Mouse (Mus musculus): Measurements from ENCODE around the gene Lrrc9. TPM values are rescaled to one million over a fixed set of nuclear protein-coding genes. Genes with fewer than 3 reads are reported as not detected.
A peak's percentile ranks its signal among the peaks of the same experiment; 100 is the strongest.

The Lrrc9 gene
- polyA plus RNA-seq, 2 experiments from 2014 or later: not detected

- ATAC-seq: no peak
Measured at GRCm38 (mm10) chr12:72476773-72477450, 35.2 kb downstream of the Lrrc9 start.

DNA sequence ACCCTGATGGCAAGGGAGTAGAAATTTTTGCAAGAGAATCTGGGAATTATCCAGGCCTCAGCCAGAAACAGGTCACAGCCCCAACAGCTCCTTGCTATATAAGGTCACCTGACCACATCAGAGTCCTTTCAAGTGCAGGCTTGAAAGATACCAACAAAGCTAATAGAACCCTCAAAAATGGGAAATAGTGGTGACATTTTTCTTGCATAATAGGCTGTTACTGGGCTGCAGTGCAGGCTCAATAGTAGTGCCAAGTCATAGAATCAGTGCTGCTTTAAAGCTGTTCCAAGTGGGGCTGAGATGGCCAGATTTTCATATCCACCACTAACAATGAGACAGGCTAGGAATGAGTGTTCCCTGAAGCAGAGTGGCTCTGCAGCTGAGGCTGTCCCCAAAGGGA, 40.6 kb downstream of the Lrrc9 start:
- ATAC-seq: no peak

DNA sequence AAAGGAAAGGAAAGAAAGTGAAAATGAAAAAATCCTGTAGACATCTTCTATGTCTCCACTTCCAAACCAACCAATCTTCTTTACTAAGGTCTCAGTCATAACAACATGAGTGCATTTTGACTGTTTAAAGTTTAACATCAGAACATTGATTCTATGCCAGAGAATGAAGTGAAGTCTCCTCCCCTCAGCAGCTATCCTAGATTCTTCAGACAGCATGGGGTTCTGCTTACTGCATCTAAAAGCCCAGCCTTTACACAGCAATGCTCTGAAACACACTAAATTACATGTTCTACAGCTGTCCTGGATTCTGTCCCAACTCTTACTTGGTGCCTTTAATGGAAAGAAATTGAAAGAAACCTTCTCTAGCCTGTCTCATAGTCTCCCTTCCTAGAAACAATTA, 43.2 kb downstream of the Lrrc9 start:
- no peak for ATAC-seq

GRCm38 (mm10) chr12:72487498-72487897, 45.8 kb downstream of the Lrrc9 start:
- no peak for ATAC-seq

DNA sequence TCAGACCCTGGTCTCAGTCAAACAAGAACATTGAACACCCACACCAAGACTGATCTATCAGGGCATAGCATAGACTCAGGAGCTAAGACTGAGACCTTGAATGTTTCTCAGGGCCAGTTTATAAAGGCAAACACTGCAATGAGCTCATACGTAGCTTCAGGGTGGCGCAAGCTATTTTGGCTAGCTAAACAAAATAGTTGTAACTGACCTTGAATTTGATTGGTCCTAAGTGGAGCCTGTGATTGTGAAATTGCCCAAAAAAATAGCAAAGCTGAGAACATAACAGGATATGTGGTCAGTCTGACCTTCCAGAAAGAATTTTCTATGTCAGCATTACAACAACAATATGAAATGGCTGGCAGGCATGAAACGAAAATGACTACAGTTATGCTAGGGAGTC, 48.3 kb downstream of the Lrrc9 start:
- ATAC-seq: no peak

DNA sequence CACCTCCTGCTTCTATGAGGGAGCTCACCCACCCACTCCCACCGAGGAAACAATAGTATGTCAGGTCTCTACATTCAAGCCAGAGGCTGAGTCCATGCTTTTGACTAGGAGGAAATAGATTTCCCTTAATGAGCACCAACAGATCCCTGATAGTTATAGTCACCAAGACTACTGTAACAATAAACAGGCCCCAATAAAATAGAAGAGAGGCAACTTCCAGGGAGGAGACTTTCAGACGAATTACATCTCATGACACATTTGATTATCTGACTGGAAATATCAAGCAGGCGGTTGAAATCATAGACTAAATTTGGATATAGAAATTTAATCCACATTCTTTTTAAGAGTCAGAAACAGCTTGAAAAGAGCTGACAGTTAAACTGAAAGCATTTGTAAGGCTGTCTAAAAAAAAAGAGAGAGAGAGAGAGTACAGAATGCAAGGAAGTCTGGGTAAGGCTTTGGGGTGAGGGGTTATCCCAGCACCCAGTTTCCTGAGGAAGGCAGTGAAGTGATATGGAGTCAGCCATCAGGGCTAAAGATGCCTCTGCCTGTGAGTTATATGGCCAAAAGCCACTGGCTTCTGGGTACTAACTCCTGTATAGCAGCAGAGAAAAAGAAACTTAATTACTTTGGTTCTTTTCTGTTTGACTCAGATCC, 49.5 kb downstream of the Lrrc9 start:
- ATAC-seq: no peak

- ATAC-seq: no peak
Measured at GRCm38 (mm10) chr12:72496866-72497600, 55.4 kb downstream of the Lrrc9 start.

GRCm38 (mm10) chr12:72509606-72510005, 67.9 kb downstream of the Lrrc9 start:
- no peak for ATAC-seq

DNA sequence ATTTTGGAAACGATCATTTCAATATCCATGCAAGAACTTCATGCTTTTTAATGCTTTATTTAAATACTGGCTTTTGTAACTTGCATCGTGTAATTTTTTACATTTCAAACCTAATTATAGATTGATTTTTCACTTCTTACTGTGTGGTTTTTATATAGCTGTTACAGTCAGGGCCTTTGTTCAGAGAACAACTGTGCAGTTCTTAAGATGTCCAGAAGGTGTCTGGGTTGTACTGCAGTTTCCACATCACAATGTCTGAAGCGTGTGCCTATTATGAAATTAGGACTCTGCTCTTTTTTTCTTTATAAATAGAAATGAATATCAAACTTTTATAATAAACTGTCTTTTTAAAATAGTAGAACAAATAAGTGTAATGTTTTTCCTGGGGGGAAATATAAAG, 73.8 kb downstream of the Lrrc9 start:
- no peak for ATAC-seq

DNA sequence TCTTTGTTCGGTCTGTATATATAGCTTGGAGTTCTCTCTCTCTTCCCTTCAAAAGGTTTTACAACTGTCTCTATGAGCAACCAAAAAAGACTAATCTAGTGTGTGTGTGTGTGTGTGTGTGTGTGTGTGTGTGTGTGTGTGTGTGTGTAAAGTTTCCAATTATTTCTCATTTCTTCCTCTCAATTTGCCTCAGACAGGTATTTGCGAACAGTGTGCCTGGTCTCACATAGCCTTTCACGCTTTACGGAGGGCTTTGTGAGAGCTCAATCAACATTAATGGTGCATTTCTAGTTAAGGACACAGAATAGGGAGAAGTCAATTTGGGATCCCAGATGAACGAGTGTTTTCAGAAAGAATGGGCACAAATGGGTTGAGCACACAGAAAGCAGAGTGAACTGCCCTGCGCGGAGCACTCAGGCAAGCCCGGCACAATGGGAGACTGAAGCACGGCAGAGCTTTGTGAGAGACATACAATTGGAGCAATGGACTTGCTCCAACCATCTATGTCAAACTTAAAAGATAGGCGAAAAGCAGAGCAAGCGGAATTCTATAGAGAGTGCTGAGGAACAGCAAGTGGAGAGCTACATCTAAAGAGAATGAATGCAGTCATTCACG, 76.6 kb downstream of the Lrrc9 start:
- ATAC-seq: no peak

GRCm38 (mm10) chr12:72519352-72519751, 77.7 kb downstream of the Lrrc9 start:
- no peak for ATAC-seq

GRCm38 (mm10) chr12:72519855-72520254, 78.2 kb downstream of the Lrrc9 start:
- ATAC-seq: no peak

DNA sequence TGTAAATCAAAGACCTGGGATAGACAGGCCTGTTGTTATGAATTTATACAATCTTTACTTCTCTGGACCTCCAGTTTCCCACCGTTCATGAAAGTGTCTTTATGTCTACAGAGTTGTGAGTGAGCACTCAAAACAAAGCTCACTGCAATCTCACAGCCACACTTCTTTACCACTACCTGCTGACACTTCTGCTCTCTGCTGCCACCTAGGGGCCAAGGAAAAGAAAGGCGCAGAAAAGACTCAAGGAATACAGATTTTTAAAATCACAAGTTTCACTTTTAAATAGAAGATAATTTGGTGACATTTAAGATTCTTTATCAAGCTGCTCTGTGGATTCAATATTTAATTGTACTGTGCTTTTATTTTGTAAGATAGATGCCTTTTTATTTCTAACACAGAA, 79.0 kb downstream of the Lrrc9 start:
- ATAC-seq: peak; percentile 52

- ATAC-seq: no peak
Measured at GRCm38 (mm10) chr12:72525588-72525987, 83.9 kb downstream of the Lrrc9 start.

- no peak for ATAC-seq
Measured at GRCm38 (mm10) chr12:72532303-72532702, 90.6 kb downstream of the Lrrc9 start.

DNA sequence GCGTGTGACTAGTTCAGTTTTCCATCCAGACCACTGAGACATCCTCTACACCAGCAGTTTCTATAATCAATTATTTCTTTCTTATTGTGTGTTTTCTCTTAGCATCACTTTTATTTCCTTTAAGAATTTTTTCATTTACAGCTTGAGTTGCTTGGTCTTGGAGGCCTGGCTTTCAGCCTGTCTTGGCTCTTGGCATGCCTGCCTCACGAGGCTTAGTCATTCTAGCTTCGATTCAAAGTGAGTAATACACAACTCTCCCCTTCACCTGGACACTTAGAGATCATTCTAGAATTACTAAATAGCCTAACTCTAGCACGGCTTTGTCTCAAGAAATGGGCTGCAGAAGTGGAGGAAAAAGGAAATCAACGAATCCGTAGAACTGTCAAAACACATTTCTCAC, 92.3 kb downstream of the Lrrc9 start:
- no peak for ATAC-seq

DNA sequence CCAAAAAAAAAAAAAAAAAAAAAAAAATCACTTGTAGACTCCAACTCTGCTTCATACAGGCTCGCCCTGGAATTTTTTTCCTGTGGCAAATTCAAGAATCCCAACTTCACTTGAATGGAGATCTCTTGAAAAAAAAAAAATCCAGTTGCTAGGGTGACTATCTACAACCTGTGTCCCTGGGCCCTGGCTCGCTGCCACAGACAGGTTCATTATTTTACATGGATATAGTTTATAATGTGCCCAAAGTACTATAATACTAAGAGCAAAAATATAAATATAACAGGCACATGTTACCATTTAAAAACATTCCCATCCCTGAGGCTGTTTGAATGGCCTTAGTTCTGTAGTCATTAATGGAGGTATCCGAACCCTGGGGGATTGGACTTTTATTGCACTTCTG, 93.9 kb downstream of the Lrrc9 start:
- ATAC-seq: no peak

DNA sequence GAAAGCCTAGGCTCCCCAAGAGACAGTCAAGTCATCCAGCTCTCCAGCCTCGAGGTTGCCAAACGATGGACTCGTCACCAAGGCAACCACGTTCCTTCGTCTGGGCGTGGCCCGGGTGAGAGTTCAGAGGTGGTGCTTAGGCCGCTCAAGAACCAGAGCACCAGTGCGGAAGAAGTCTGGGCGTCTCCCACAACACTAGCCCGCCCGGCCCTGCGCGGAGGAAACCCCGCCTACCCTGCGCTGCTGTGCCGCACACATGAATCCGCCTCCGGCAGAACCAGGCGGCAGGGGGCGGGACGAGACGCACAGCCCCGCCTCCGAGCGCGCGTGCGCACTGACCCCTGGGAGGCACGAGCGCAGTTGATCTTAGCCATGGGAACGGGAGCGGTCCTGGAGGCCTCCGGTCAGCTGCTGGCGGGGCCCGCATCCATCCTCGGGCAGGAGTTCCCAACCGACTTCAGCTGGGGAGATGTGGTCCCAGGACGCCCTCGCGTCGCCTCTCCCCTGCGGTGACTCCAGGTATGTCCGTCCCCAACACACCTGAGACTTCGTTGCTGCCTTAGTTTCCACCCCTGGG, 94.4 kb downstream of the Lrrc9 start, which contains the start of gene Pcnx4:
TSS of gene Pcnx4 (plus strand) at position 363 of the 577 bp plus-strand sequence.
- ATAC-seq: peak; percentile 100

GRCm38 (mm10) chr12:72538571-72538970, 96.9 kb downstream of the Lrrc9 start:
- ATAC-seq: no peak

DNA sequence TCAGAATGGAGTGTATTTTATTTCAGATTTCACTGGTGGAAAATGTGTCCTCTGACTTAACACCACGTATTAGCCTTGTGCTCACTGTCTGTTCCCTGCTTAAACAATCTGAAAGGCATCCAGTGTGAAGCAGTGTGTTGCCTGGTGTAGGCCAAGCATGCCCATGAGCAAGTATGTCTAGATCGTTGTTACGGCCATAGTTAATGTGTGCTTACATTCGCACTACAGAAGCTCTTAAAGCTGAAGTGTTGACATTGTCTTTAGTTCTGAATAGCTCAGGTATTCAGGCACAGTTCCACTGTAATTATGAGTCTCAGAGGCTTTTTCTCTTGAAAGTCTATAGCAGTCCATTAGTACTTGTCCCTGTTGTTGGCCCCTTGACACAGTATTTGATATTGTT, 112.7 kb downstream of the Lrrc9 start:
- ATAC-seq: no peak

DNA sequence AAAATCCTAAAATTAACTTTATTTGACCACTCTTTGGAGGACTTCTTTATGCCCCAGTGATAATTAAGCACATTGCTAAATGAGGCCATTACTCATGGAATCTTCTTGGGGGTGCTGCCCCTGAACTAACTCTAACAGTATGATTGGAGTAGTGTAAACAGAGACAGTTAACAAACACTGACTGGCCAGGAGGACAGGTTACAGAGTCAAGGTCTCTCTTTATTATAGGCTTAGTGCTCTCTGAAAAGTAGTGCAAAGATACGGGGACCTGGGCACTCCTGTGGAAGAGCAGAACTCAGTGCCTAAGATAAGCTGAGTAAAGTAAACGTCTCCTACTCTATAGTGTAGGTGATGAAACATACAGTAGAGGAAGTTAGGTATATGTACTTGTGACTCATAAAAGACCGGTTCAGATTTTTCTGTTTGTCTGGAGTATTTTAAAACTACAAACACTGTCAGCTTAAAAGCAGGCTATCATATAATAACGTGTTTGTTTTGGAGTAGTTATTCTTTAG, 122.7 kb downstream of the Lrrc9 start:
- ATAC-seq: no peak
